Comparison of ENCODE assay signal across 9 mouse cellular contexts in genomic region chr3:131139345-131140090, GRCm38 (mm10). TPM values are rescaled to one million over a fixed set of nuclear protein-coding genes. Genes with fewer than 3 reads are reported as not detected.
DNase-seq lines count a peak whose midpoint lies in the region; ATAC-seq and TF ChIP-seq lines count a peak whose summit lies in the region.
"Had no signal": no experiment of that assay in that cellular context is flagged by ENCODE, and none has a peak within 500 bp of the region (broad histone marks: within the 10 kb centered on the region; RNA-seq: fewer than 3 reads in every experiment).

No protein-coding gene starts in this region.

- H3K36me3 ChIP-seq in heart, embryonic 10.5 days, result no peaks in the 10 kb centered on the region
- H3K36me3 ChIP-seq in limb, embryonic 14.5 days (ENCODE audit: control insufficient read depth, insufficient read depth, low read length), result no peaks in the 10 kb centered on the region
- H3K36me3 ChIP-seq: liver, embryonic 15.5 days had no signal

- peak; percentile 19 to 21 for DNase-seq in frontal cortex, postnatal 36 days (ENCODE audit: low spot score in 2 of 2)
- no peak for DNase-seq in frontal cortex, postnatal 10 days (ENCODE audit: low spot score in 2 of 2)
- peak; percentile 51 for DNase-seq in CD4-positive, CD25-positive, alpha-beta regulatory T cell, adult 2 months (ENCODE audit: low read depth, low spot score)
- DNase-seq in heart, embryonic 10.5 days (ENCODE audit: low spot score), result no peak
- no peak for DNase-seq in limb, embryonic 14.5 days (ENCODE audit: low spot score)
- DNase-seq in retina, embryonic 14.5 days (ENCODE audit: low spot score), result no peak
- DNase-seq in adipocyte (ENCODE audit: low spot score), result no peak
- DNase-seq in adrenal gland, postnatal 25 days, result no peak

- no peaks in the 10 kb centered on the region for H3K9me3 ChIP-seq in heart, embryonic 10.5 days
- H3K9me3 ChIP-seq in limb, embryonic 14.5 days (ENCODE audit: control insufficient read depth, low read length), result no peaks in the 10 kb centered on the region
- H3K9me3 ChIP-seq: liver, embryonic 15.5 days had no signal

- peaks cover 55% of the 10 kb centered on the region for H3K4me1 ChIP-seq in heart, embryonic 10.5 days
- H3K4me1 ChIP-seq in limb, embryonic 14.5 days (ENCODE audit: control insufficient read depth, insufficient read depth, low read length), result peaks cover 41% of the 10 kb centered on the region
- H3K4me1 ChIP-seq: liver, embryonic 15.5 days had no signal

- no peak overlapping the region for H3K9ac ChIP-seq in limb, embryonic 14.5 days (ENCODE audit: low read depth, low read length, severe bottlenecking)
- H3K9ac ChIP-seq: liver, embryonic 15.5 days had no signal

- no peak for ATAC-seq in limb, embryonic 14.5 days (ENCODE audit: low FRiP score, low read depth)

- H3K27ac ChIP-seq in heart, embryonic 10.5 days, result peak overlapping the region; percentile 83
- no peak overlapping the region for H3K27ac ChIP-seq in limb, embryonic 14.5 days (replicated peaks; ENCODE audit: low read depth, low read length)
- H3K27ac ChIP-seq: liver, embryonic 15.5 days had no signal

- 19% methylated on average over 14 of the region's 14 CpGs for WGBS in heart, embryonic 10.5 days
- WGBS in limb, embryonic 14.5 days, result 38% methylated on average over 14 of the region's 14 CpGs

- no peaks in the 10 kb centered on the region for H3K27me3 ChIP-seq in heart, embryonic 10.5 days (ENCODE audit: insufficient read depth, poor library complexity, severe bottlenecking)
- H3K27me3 ChIP-seq in limb, embryonic 14.5 days (ENCODE audit: control insufficient read depth, insufficient read depth, low read length), result no peaks in the 10 kb centered on the region

- H3K4me3 ChIP-seq in heart, embryonic 10.5 days, result peak overlapping the region; percentile 28
- H3K4me3 ChIP-seq in limb, embryonic 14.5 days (replicated peaks; ENCODE audit: low read length), result no peak overlapping the region
- H3K4me3 ChIP-seq: liver, embryonic 15.5 days had no signal

- TF ChIP-seq POLR2A in limb, embryonic 14.5 days (IDR thresholded peaks at IDR 0.05; ENCODE audit: borderline replicate concordance, extremely low read depth, insufficient read depth, insufficient read length), result no peak

- H3K4me2 ChIP-seq in limb, embryonic 14.5 days (replicated peaks; ENCODE audit: low read depth, low read length, severe bottlenecking), result peak overlapping the region; percentile 22
- H3K4me2 ChIP-seq: liver, embryonic 15.5 days had no signal

RNA-seq across cellular contexts. Expression of gene Lef1, which starts 29.2 kb away (rescaled TPM):
- polyA plus RNA-seq in heart, embryonic 10.5 days (2016; fragmentation: Nextera tagmentation; extraction: Ambion mirVana), result 22.2 and 29.3 TPM in 2 replicates
- polyA plus RNA-seq in limb, embryonic 14.5 days (2012; rRNA removed), result 30.8 and 41.9 TPM in 2 replicates
- polyA plus RNA-seq in limb, embryonic 14.5 days (2014; fragmentation: Nextera tagmentation; extraction: Ambion mirVana), result 39.9 and 44.3 TPM in 2 replicates
- total RNA-seq in adrenal gland, postnatal 25 days (2021), result 13.3 and 15.7 TPM in 2 replicates

Comparison
In these comparisons a context has a peak if more than half of its experiments do, and no peak if none do; other contexts are left out.
1. DNase-seq: peak in frontal cortex, postnatal 36 days (2 of 2) and CD4-positive, CD25-positive, alpha-beta regulatory T cell, adult 2 months (single experiment); none in frontal cortex, postnatal 10 days (0 of 2), heart, embryonic 10.5 days (single experiment), limb, embryonic 14.5 days (single experiment), retina, embryonic 14.5 days (single experiment), adipocyte (single experiment) and adrenal gland, postnatal 25 days (single experiment).